Mouse (Mus musculus) G1E (cell line): ENCODE results near the gene Llgl1. TPM values are rescaled to one million over a fixed set of nuclear protein-coding genes. Genes with fewer than 3 reads are reported as not detected.

Source experiments
- ATAC-seq: 2 replicates; pipeline ENCODE4 v1.8.0; 2016; ENCODE audit warnings: mild to moderate bottlenecking; ENCODE audit not compliant: insufficient number of reproducible peaks, poor library complexity, low FRiP score, severe bottlenecking; ENCODE audit errors: extremely low read depth
- DNase-seq: peaks from one replicate; pipeline ENCODE4 v3.0.0; 2012; ENCODE audit warnings: low spot score
- H3K27me3 ChIP-seq: 2 replicates; pipeline ENCODE4 v1.6.1; 2012; ENCODE audit warnings: mild to moderate bottlenecking, low read length, inconsistent platforms; ENCODE audit not compliant: insufficient read depth
- H3K36me3 ChIP-seq: replicated peaks from 2 replicates; pipeline ENCODE3; 2012; ENCODE audit warnings: mild to moderate bottlenecking, inconsistent platforms
- H3K4me1 ChIP-seq: 2 replicates; pipeline ENCODE4 v1.6.1; 2012; ENCODE audit warnings: low read depth, low read length, inconsistent platforms, mixed read lengths; ENCODE audit not compliant: insufficient read depth
- H3K4me3 ChIP-seq: 2 replicates; pipeline ENCODE4 v1.5.1; 2012; ENCODE audit warnings: low read depth, mild to moderate bottlenecking, inconsistent platforms, low read length, moderate library complexity, mixed read lengths
- H3K9me3 ChIP-seq: replicated peaks from 2 replicates; pipeline ENCODE4 v1.6.1; 2012; ENCODE audit warnings: inconsistent platforms
- CTCF ChIP-seq: IDR thresholded peaks from 2 replicates; pipeline ENCODE4 v1.5.1; 2012; ENCODE audit warnings: low read depth, low read length, inconsistent platforms, mixed read lengths
- GATA1 ChIP-seq: IDR thresholded peaks from 2 replicates; pipeline ENCODE4 v1.6.1; 2012; ENCODE audit warnings: borderline replicate concordance, low read length, inconsistent platforms, mixed read lengths
- GATA2 ChIP-seq: IDR thresholded peaks from 2 replicates; pipeline ENCODE4 v1.6.1; 2012; ENCODE audit warnings: low read depth, low read length, inconsistent platforms, borderline replicate concordance
- POLR2AphosphoS5 ChIP-seq: IDR thresholded peaks from 2 replicates; pipeline ENCODE4 v1.6.1; 2012; ENCODE audit warnings: low read depth, low read length, inconsistent platforms; ENCODE audit not compliant: insufficient replicate concordance
- TAL1 ChIP-seq: conservative IDR thresholded peaks from 2 replicates; pipeline ENCODE4 v1.6.1; 2012; ENCODE audit warnings: low read depth, low read length, inconsistent platforms, mixed read lengths
- polyA plus RNA-seq: library from polyadenylated mRNA; stranded (reverse); fragments of >175 nt; gene quantifications from 2 replicates; pipeline ENCODE4 v1.2.3, GENCODE M21; 2012
- total RNA-seq, 2 experiments: library from RNA; stranded (forward) in 1 of 2; stranded (reverse) in 1 of 2; fragments of 200-1000 nt in 1 of 2; fragments of >200 nt in 1 of 2; fragmentation: Nextera tagmentation in 1 of 2; gene quantifications; 2 replicates each; pipeline ENCODE4 v1.2.3; 2014 to 2017

Llgl1 gene
- total and polyA plus RNA-seq, 3 experiments: 5.2 to 26.9 (median 14.6) TPM

- TF ChIP-seq GATA1 (no peak), GATA2 (no peak), POLR2AphosphoS5 (no peak)
- Histone ChIP-seq H3K36me3 (peaks cover 58% of the 10 kb centered on the region), H3K4me1 (peaks cover 53% of the 10 kb centered on the region), H3K4me3 (no peak overlapping the region), H3K27me3 (no peaks in the 10 kb centered on the region), H3K9me3 (no peaks in the 10 kb centered on the region)
- ATAC-seq: no peak
- DNase-seq: no peak
These were observed 31.7 kb downstream of the Llgl1 start for GRCm38 (mm10) chr11:60731251-60731650.

GRCm38 (mm10) chr11:60734206-60734605 lies 34.7 kb downstream of the Llgl1 start:
- Histone ChIP-seq H3K4me3 (no peak overlapping the region), H3K27me3 (no peaks in the 10 kb centered on the region), H3K9me3 (0 out of 2 replicates have a peak, but pooled peaks cover 5% of the 10 kb centered on the region), H3K4me1 (peaks cover 29% of the 10 kb centered on the region), H3K36me3 (peaks cover 78% of the 10 kb centered on the region)
- TF ChIP-seq GATA1: no peak
- no peak for TF ChIP-seq TAL1
- TF ChIP-seq POLR2AphosphoS5: no peak
- no peak for TF ChIP-seq GATA2
- no peak for TF ChIP-seq CTCF
- ATAC-seq (no peak), DNase-seq (no peak)

- H3K4me3 ChIP-seq: no peak overlapping the region
- no peaks in the 10 kb centered on the region for H3K27me3 ChIP-seq
- ATAC-seq (no peak), DNase-seq (no peak)
- H3K36me3 ChIP-seq: peaks cover 84% of the 10 kb centered on the region
- no peak for TF ChIP-seq GATA2
- no peak for TF ChIP-seq TAL1
- TF ChIP-seq CTCF: no peak
- TF ChIP-seq GATA1: no peak
- TF ChIP-seq POLR2AphosphoS5: no peak
- peaks cover 20% of the 10 kb centered on the region for H3K4me1 ChIP-seq
- 0 out of 2 replicates have a peak, but pooled peaks cover 5% of the 10 kb centered on the region for H3K9me3 ChIP-seq
These were observed 35.7 kb downstream of the Llgl1 start for GRCm38 (mm10) chr11:60735191-60735590.

GRCm38 (mm10) chr11:60736491-60736890 lies 37.0 kb downstream of the Llgl1 start:
- no peak for TF ChIP-seq CTCF
- TF ChIP-seq POLR2AphosphoS5: no peak
- no peak for TF ChIP-seq GATA1
- no peak for TF ChIP-seq TAL1
- TF ChIP-seq GATA2: no peak
- no peaks in the 10 kb centered on the region for H3K27me3 ChIP-seq
- H3K4me1 ChIP-seq: peaks cover 10% of the 10 kb centered on the region
- no peak overlapping the region for H3K4me3 ChIP-seq
- H3K9me3 ChIP-seq: 0 out of 2 replicates have a peak, but pooled peaks cover 5% of the 10 kb centered on the region
- H3K36me3 ChIP-seq: peaks cover 84% of the 10 kb centered on the region
- ATAC-seq: no peak
- DNase-seq: no peak

- ATAC-seq (no peak), DNase-seq (no peak)
- Histone ChIP-seq H3K27me3 (no peaks in the 10 kb centered on the region), H3K9me3 (0 out of 2 replicates have a peak, but pooled peaks cover 5% of the 10 kb centered on the region), H3K4me3 (no peak overlapping the region), H3K36me3 (peaks cover 84% of the 10 kb centered on the region), H3K4me1 (peaks cover 4% of the 10 kb centered on the region; the same call in 1 of the 2 replicates)
- TF ChIP-seq TAL1: no peak
- no peak for TF ChIP-seq GATA1
These were observed 37.9 kb downstream of the Llgl1 start for GRCm38 (mm10) chr11:60737450-60737849.

- no peak overlapping the region for H3K4me3 ChIP-seq
- 0 out of 2 replicates have a peak, but pooled peaks cover 5% of the 10 kb centered on the region for H3K9me3 ChIP-seq
- H3K36me3 ChIP-seq: peaks cover 88% of the 10 kb centered on the region
- H3K4me1 ChIP-seq: no peaks in the 10 kb centered on the region
- ATAC-seq: no peak
- no peak for TF ChIP-seq CTCF
- no peaks in the 10 kb centered on the region for H3K27me3 ChIP-seq
- no peak for DNase-seq
These were observed 40.8 kb downstream of the Llgl1 start for GRCm38 (mm10) chr11:60740321-60740720.

- H3K9me3 ChIP-seq: no peaks in the 10 kb centered on the region
- H3K4me3 ChIP-seq: no peak overlapping the region
- ATAC-seq (no peak), DNase-seq (no peak)
- peaks cover 89% of the 10 kb centered on the region for H3K36me3 ChIP-seq
- no peaks in the 10 kb centered on the region for H3K4me1 ChIP-seq
- no peaks in the 10 kb centered on the region for H3K27me3 ChIP-seq
- TF ChIP-seq POLR2AphosphoS5: no peak
- no peak for TF ChIP-seq GATA2
- no peak for TF ChIP-seq CTCF
- TF ChIP-seq GATA1: no peak
- TF ChIP-seq TAL1: no peak
These were observed 56.0 kb downstream of the Llgl1 start for GRCm38 (mm10) chr11:60755570-60755969.
